Mouse (Mus musculus): ENCODE measurements at regions not wholly inside any gene's neighbourhood (a gene's known extent, or its start where the extent isn't known, plus 50 kb on each side); places are given as distances from the start of the nearest gene placed in this dataset.

DNA sequence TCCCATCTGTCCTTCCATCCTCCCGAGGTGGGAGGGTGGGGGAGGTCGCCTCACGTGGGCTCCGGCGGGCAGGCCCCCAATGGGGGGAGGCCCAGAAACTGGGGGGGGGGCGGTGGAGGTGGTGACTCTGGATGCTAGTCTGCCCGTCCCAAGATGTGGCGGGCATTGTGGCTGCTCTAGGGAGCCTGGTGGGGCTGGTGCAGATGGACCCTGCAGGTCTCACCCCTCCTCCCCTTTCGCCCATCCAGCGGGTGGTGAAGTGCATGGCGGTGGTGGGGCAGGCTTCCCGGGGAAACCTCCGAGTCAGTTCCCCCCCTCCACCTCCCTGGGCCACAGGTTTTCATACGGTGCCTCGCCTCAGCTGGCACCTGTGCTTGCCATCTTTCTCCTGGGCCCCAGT lies 88.6 kb downstream of the Inhba start:
- DNase-seq (ENCODE audit: low read depth): no peak

DNA sequence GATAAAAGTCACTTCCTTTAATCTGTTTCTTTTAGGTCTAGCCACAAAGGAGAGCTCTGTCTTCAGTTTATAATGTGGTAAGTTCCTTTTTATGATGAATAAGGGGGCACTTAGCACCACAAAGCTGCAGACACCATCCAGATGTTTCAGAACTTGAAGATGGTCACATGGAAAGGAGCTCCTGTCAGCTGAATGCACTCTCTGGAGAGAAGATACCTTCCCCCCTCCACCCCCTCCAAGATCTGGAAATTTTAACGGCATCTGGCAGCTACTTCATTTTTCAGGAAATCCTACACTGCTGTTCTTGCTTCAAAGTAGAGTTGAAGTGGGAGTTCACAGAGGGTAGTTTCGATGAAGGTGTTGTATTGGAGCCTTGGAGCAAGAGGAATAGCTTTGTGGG lies 103.2 kb downstream of the Inhba start:
- DNase-seq (ENCODE audit: low read depth): no peak

- no peak for DNase-seq (ENCODE audit: low read depth)
Observed at GRCm38 (mm10) chr13:16146686-16147085, 135.0 kb downstream of the Inhba start.

- DNase-seq (ENCODE audit: low read depth): no peak
Observed at GRCm38 (mm10) chr13:16154926-16155325, 143.3 kb downstream of the Inhba start.

- DNase-seq (ENCODE audit: low read depth): no peak
Observed at GRCm38 (mm10) chr13:16165204-16165894, 153.7 kb downstream of the Inhba start.

- DNase-seq (ENCODE audit: low read depth): no peak
Observed at GRCm38 (mm10) chr13:16196692-16197091, 185.0 kb downstream of the Inhba start.

GRCm38 (mm10) chr13:16200046-16200445 lies 188.4 kb downstream of the Inhba start:
- DNase-seq (ENCODE audit: low read depth): no peak

- no peak for DNase-seq (ENCODE audit: low read depth)
Observed at GRCm38 (mm10) chr13:16203147-16203546, 191.5 kb downstream of the Inhba start.

GRCm38 (mm10) chr13:16204097-16204496 lies 192.4 kb downstream of the Inhba start:
- no peak for DNase-seq (ENCODE audit: low read depth)

DNA sequence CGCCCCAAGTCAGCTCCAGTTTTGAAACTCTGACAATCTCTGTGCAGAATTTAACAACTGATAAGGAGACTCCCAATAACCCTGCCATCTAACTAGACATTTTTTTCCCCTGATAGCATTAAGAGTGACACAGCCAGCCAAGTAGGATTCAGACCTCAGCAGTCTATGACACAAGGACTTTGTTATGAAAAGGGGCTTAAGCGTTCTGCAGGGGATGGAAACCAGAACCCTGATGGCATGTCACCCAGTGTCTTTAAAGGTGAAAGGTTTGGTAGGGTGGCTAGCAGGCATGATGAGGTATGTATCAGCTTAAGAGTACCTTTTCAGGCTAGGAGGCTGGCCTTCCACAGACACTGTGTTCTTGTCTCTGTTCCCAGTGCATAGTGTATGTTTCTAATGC lies 199.8 kb downstream of the Inhba start:
- DNase-seq (ENCODE audit: low read depth): no peak

DNA sequence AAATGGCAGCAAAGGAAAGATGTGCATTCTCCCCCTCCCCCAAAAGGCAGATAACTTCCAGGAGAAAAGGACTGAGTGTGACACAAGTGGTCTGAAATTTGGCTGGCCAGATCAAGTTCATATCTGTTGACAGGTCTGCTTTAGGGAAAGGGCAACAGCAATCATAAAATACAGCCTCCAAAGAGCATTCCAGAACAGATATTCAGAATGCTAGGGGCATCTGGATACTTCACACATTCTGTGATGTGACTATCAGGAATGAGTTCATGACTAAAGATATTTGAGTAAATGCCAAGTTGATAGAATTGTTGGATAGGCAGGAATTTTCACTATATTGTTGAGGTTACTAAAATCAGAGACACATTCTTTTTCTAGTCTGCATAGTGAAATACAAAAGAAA lies 208.2 kb downstream of the Inhba start:
- DNase-seq (ENCODE audit: low read depth): no peak

GRCm38 (mm10) chr13:16222942-16223600 lies 211.4 kb downstream of the Inhba start:
- no peak for DNase-seq (ENCODE audit: low read depth)

DNA sequence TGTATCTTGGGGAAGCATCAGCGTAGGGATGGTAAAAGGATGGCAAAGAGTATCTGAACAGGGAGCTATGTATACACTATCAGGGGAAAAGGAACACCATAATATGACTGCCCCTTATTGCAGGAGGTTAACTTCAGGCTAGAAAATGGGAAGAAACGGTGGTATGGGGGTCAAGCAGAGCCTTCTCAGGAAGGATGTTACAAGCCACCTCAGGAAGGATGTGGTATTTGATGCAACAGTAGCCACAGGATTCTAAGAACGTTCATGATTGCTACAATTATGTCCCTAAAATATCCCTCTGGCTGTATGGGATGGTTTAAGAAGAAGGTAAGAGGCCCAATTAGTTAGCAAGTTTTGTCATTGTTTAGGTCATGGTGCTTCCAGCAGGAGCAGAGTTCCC lies 249.5 kb downstream of the Inhba start:
- peak; percentile 26 for DNase-seq (ENCODE audit: low read depth)

- DNase-seq (ENCODE audit: low read depth): no peak
Observed at GRCm38 (mm10) chr13:16279974-16280373, 268.3 kb downstream of the Inhba start.

DNA sequence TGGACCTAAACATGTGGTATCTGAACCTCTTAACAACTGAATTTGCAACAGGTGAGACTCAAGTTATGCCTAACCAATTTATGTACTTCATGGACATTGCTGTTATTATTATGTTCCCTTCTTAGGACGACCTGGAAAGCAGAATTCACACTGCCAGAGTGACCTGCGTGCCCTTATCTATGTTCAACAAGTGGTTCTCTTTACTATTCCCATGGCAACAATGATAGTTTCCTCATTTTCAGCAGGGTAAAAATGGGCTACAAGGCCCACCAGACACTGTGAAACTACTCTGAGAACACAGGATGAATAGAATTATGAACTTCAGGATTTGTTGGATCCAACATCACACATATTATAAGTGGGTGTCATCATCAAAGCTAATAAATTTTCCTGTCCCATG lies 269.1 kb downstream of the Inhba start:
- no peak for DNase-seq (ENCODE audit: low read depth)

GRCm38 (mm10) chr13:16281777-16282176 lies 270.1 kb downstream of the Inhba start:
- no peak for DNase-seq (ENCODE audit: low read depth)

DNA sequence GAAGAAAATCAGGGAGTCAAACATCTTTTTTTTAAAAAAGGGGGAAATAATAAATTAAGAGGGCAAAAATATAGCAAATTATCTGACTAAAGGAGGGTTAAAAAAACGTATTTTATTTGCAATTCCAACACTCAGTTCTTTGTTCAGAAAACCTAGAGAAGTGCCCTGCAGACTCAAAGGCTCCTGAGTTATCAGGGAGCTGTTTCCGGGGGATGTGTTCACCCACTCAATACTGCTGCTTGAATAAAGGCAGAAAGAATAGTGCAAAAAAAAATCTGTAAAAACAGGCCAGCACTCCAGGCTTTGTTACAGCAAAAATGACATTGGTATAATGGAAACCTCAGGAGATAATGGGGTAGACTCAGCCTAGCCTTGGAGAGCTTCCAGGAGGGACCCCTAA lies 270.6 kb downstream of the Inhba start:
- no peak for DNase-seq (ENCODE audit: low read depth)

GRCm38 (mm10) chr13:16283336-16283735 lies 271.7 kb downstream of the Inhba start:
- no peak for DNase-seq (ENCODE audit: low read depth)

- DNase-seq (ENCODE audit: low read depth): no peak
Observed at GRCm38 (mm10) chr13:16289633-16290032, 278.0 kb downstream of the Inhba start.

DNA sequence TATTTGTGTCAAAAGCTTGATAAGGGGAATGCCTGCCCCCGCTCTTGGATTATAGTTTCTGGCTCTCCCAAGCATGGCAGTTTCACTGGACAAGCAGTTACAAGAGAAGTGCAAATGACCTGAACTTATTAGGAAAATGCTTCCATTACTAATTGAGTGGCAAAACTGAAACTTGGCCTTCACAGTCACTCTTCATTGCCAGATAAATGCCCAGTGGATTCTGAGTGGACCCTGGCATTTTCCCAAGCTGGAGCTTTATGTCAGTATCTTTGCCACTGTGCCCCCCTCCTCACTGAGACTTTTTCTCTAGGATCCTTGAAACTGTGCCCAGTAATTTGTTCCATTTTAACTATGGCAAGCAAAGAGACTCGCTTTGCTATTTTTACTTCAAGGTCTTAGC lies 279.1 kb downstream of the Inhba start:
- no peak for DNase-seq (ENCODE audit: low read depth)

DNA sequence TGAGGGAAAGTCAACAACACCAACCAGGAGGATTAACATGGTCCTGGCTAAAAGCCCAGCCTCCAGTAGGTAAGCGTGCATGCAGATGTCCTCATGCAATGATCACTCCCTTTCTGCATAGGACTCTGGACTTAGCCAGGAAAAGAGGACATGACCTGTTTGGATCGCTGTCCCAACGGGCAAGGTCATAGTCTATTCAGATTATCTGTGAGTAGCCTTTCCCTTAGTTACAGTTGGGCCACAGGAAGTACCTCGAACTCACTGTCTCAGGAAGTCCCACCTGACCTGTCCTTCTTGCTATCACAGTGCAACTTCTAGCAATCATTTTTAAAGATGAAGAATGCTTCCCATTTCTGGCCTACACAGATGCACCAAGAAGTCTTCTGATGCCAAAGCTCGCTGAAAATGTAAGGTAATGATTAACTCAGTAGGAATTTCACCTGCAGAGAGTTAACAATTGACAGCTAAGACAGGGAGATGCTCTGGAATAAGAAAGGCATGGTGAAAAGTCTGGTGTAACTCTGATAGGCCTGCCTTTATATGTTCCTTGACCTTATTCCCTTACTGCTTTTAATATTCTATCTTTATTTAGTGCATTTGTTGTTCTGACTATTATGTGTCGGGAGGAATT lies 280.1 kb downstream of the Inhba start:
- DNase-seq (ENCODE audit: low read depth): no peak

DNA sequence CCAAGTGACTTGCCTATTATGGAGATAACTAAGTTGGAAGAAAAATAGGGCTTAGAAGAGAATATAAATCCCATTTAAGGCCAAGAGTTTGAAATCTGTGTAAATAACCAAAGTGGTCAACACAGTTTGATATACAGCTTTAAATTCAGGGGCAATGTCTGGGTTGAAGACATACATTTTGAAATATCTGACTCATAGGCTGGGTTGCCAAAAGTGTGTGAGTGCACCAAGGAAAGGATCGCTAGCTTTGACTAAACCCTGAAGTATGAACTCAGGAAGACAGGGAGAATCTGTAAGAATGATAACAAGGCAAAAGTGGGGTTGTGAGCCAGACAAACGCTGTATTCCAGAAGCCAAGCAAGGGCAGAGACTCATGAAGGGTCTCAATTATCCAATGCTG lies 288.1 kb downstream of the Inhba start:
- no peak for DNase-seq (ENCODE audit: low read depth)

GRCm38 (mm10) chr13:16314669-16315068 lies 303.0 kb downstream of the Inhba start:
- peak; percentile 12 for DNase-seq (ENCODE audit: low read depth)
